Mouse (Mus musculus): ENCODE measurements around the gene Ephb1. TPM values are rescaled to one million over a fixed set of nuclear protein-coding genes. Genes with fewer than 3 reads are reported as not detected.

Ephb1 gene
- total RNA-seq, 2 experiments from 2014 or later, result 20.3 to 26.9 TPM

DNA sequence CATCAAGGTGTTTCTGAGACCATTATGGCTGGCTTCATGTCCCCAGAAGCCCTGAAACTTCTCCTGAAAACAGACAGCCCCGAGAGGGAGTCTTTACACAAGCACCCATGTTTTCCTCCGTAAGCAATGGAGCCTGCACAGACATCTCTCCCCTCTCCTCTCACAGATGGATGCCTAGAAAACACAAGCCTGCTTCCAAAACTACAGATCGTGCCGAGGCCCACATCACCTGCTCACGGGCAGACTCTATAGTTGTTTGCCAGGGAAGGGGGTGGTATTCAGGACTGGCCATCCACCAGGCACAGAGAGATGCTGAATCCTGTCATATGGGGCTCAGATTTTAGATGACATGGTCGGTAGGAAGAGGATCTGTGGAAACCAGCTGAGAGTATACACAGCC, 98.7 kb downstream of the Ephb1 start:
- no peak for DNase-seq (ENCODE audit: low spot score in 2 of 2)

GRCm38 (mm10) chr9:102249124-102249816, 105.2 kb downstream of the Ephb1 start:
- no peak for DNase-seq (ENCODE audit: low spot score in 2 of 2)

- no peak for DNase-seq (ENCODE audit: low spot score in 2 of 2)
Observed at GRCm38 (mm10) chr9:102245551-102245950, 108.9 kb downstream of the Ephb1 start.

- DNase-seq (ENCODE audit: low spot score in 2 of 2), result no peak
Observed at GRCm38 (mm10) chr9:102243296-102243695, 111.2 kb downstream of the Ephb1 start.

- no peak for DNase-seq (ENCODE audit: low spot score in 2 of 2)
Observed at GRCm38 (mm10) chr9:102241546-102241945, 112.9 kb downstream of the Ephb1 start.

DNA sequence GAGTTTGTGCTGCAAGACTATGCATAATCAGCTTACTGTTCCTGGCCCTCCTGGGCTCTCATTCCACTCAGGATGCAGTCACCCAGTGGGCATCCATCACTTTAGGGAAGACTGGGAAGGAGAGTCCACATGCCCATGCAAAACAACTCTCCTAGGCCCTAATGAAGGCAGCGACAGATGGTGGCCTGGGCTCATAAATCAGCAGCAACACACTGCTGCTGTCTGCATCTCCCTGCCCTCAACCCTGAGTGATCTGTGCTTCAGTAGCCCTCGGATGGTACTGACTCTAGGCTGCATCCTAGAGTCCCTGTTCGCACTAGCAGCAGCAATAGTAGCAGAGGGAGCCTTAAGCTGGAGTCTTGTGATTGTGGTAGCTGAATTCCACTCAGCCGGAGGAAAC, 114.3 kb downstream of the Ephb1 start:
- DNase-seq (ENCODE audit: low spot score in 2 of 2), result no peak

- no peak for DNase-seq (ENCODE audit: low spot score in 2 of 2)
Observed at GRCm38 (mm10) chr9:102235444-102235951, 119.0 kb downstream of the Ephb1 start.

GRCm38 (mm10) chr9:102231248-102231647, 123.2 kb downstream of the Ephb1 start:
- DNase-seq (ENCODE audit: low spot score in 2 of 2), result no peak

GRCm38 (mm10) chr9:102216746-102217566, 137.5 kb downstream of the Ephb1 start:
- no peak for DNase-seq (ENCODE audit: low spot score in 2 of 2)

DNA sequence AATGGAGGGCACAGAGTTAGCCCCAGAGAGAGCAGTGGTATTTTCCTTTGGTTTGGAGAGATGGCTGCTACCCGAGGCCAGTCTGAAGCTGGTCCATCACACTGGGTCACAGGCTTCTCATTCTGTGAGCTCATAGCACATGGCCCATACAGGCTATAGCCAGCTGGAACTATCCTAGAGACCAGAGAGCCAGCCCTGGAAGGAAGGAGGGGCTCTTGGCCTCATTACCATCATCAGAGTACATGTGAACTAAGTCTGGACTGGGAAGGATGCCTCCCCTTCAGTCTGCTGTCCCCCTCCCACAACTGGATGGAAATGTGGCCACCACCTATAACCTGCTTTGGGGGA, 142.5 kb downstream of the Ephb1 start:
- no peak for DNase-seq (ENCODE audit: low spot score in 2 of 2)

GRCm38 (mm10) chr9:102211296-102212035, 143.0 kb downstream of the Ephb1 start:
- DNase-seq (ENCODE audit: low spot score in 2 of 2), result no peak

- DNase-seq (ENCODE audit: low spot score in 2 of 2), result no peak
Observed at GRCm38 (mm10) chr9:102205518-102205917, 149.0 kb downstream of the Ephb1 start.

DNA sequence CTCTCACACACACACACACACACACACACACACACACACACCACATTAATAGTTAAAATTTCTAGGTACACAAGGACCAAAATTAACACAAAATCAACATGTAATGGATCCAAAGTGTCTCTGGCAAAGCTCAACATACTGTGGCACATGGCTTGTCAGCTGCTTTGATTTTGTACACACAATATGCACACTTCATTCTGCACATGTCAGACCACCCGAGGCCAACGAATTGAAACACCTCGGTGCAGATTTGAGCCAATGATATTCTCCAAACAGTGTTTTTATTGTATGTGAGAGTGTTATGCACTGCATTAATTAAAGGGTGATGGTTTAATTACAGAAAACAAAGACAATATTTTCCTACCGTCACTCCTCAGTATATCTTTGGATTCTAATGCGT, 152.6 kb downstream of the Ephb1 start:
- DNase-seq (ENCODE audit: low spot score in 2 of 2), result no peak

DNA sequence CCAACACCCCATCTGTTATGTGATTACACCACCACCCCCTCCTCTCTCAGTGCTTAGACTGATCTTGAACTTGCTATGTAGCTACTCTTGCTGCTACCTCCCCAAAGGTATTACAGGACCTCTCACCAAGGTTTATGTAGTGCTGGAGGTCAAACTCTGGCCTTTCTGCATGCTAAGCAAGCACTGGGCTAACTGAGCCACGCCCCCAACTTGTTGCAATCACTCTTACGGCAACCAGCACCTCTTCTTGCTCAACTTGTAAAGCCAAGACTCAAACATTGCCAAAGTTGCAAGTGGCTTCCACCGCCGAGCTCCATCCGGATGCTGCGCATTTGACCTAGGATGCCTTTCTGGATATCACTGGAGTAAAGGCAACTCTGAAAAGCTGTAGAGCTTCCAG, 157.6 kb downstream of the Ephb1 start:
- DNase-seq (ENCODE audit: low spot score in 2 of 2), result no peak

- no peak for DNase-seq (ENCODE audit: low spot score in 2 of 2)
Observed at GRCm38 (mm10) chr9:102194063-102194462, 160.4 kb downstream of the Ephb1 start.

GRCm38 (mm10) chr9:102192724-102193685, 161.5 kb downstream of the Ephb1 start:
- DNase-seq (ENCODE audit: low spot score in 2 of 2), result no peak

DNA sequence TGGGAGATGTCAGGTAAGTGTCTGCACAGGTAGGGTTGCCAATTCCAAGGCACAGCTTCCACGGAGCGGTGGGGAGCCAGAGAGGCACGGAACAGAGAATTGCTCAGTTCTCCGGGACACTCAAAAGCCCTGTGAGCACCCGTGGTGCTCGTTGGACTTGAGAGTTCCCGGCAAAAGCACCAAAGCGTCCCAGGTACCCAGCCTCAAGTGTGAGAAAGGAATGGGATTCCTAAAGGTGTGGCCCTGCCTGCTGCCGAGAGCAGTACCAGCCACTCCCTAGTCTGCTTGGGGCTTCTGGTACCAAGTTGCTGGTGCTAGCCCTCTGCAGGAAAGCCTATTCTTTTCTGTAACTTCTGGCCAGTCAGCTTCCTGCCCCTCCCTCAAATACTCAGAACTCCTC, 164.4 kb downstream of the Ephb1 start:
- no peak for DNase-seq (ENCODE audit: low spot score in 2 of 2)

- DNase-seq (ENCODE audit: low spot score in 2 of 2), result no peak
Observed at GRCm38 (mm10) chr9:102189406-102189805, 165.1 kb downstream of the Ephb1 start.

DNA sequence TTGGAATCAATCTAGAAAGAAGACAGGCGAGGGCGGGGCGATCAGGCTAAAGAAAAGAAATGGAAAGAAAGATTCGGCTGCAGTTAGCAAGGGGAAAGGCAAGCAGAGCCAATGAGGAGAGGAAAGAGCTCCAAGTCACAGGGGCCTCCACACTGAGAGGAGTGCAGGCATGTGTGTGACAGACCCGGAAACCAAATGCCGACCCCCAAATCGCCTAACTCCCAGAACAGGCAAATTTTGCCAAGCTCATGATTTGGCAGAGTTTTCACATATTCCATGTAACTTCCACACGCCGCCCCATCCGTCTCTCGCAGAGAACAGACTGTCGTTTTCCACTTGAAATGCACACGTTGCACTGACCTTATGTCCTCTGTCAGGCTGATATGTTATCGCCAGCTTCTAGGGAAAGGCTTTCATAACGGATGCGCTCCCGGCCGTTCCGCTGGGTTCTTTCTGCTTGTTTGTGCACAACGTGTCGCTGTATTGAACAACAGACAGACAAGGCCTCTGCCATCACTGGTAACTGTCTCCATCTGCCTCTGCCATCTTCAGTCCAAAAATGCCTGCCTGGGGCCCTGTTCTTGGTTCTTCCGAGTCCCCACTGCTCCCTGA, 170.7 kb downstream of the Ephb1 start:
- DNase-seq (ENCODE audit: low spot score in 2 of 2), result no peak

DNA sequence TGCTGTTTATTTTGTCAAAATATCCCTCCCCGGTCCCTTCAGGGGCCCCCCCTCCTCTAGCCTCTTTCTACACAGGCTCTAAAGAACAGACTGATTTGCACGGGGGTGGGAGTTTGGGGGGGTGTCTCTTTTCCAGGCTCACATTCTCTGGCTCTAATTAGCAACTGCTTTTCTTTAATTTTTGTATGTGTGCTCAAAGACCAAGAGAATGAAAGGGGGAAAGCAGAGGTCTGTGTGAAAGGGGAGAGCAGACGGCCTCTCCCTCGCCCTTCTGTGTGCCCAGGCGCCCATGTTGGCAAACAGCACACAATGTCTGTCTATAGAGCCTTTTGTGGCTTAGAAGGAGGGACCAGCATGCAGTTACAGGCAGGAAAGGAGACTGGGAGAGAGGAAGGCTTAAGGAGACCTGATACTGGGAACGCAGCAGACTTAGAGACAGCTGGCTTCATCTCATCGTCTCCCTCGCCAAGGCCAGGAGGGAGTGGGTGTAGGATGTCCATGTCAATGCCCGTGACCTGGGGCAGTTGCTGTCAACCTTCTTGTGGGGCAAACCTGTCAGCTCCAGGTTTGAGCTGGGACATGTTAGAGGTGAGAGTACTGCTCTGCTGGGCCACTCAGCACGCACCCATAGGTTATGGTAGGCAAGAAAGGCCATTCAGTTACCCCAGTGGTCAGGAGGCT, 172.5 kb downstream of the Ephb1 start:
- DNase-seq (ENCODE audit: low spot score in 2 of 2), result no peak
